In genomic region chr8:46005596-46005995, GRCm38 (mm10) we compare ENCODE assay signal across 10 mouse cellular contexts. TPM values are rescaled to one million over a fixed set of nuclear protein-coding genes. Genes with fewer than 3 reads are reported as not detected.
DNase-seq lines count a peak whose midpoint lies in the region; ATAC-seq and TF ChIP-seq lines count a peak whose summit lies in the region.
"Had no signal": no experiment of that assay in that cellular context is flagged by ENCODE, and none has a peak within 500 bp of the region (broad histone marks: within the 10 kb centered on the region; RNA-seq: fewer than 3 reads in every experiment).

TSS of gene Ankrd37 (minus strand) at chr8:46005707.

- no peak for DNase-seq in forebrain, embryonic 10.5 days (ENCODE audit: extremely low spot score, low spot score)
- DNase-seq in forebrain, postnatal 0 days = no peak
- DNase-seq in A20 (ENCODE audit: low read depth, low spot score) = peak; percentile 30
- no peak for DNase-seq in urinary bladder, postnatal 4 days (ENCODE audit: low spot score in 2 of 2)
- DNase-seq in cerebellum, postnatal 25 days = no peak
- DNase-seq: adrenal gland, postnatal 25 days had no signal

- H3K4me1 ChIP-seq in forebrain, embryonic 10.5 days = peaks cover 3% of the 10 kb centered on the region
- H3K4me1 ChIP-seq in forebrain, postnatal 0 days (ENCODE audit: insufficient read depth) = 0 out of 2 replicates have a peak, but pooled peaks cover 2% of the 10 kb centered on the region
- peaks cover 4% of the 10 kb centered on the region for H3K4me1 ChIP-seq in forebrain, embryonic 15.5 days
- peaks cover 2% of the 10 kb centered on the region for H3K4me1 ChIP-seq in limb, embryonic 15.5 days

- no peak within 1 kb of the TSS for H3K9ac ChIP-seq in forebrain, postnatal 0 days
- no peak within 1 kb of the TSS for H3K9ac ChIP-seq in forebrain, embryonic 15.5 days (replicated peaks)
- H3K9ac ChIP-seq in limb, embryonic 15.5 days = no peak within 1 kb of the TSS
- H3K9ac ChIP-seq: liver, embryonic 12.5 days had no signal

- no peak within 1 kb of the TSS for H3K4me3 ChIP-seq in forebrain, embryonic 10.5 days
- H3K4me3 ChIP-seq in forebrain, postnatal 0 days (ENCODE audit: low read depth, low read length) = no peak within 1 kb of the TSS
- no peak within 1 kb of the TSS for H3K4me3 ChIP-seq in forebrain, embryonic 15.5 days
- H3K4me3 ChIP-seq in limb, embryonic 15.5 days = no peak within 1 kb of the TSS
- H3K4me3 ChIP-seq: liver, embryonic 12.5 days had no signal

- H3K36me3 ChIP-seq in forebrain, embryonic 10.5 days (replicated peaks) = no peaks in the 10 kb centered on the region
- no peaks in the 10 kb centered on the region for H3K36me3 ChIP-seq in forebrain, postnatal 0 days (ENCODE audit: insufficient read depth)
- H3K36me3 ChIP-seq in forebrain, embryonic 15.5 days = no peaks in the 10 kb centered on the region
- no peaks in the 10 kb centered on the region for H3K36me3 ChIP-seq in limb, embryonic 15.5 days
- H3K36me3 ChIP-seq: liver, embryonic 12.5 days had no signal

- TF ChIP-seq CTCF in forebrain, postnatal 0 days (IDR thresholded peaks at IDR 0.05; ENCODE audit: low read depth) = no peak

- WGBS in forebrain, embryonic 10.5 days = 80% methylated on average over 4 of the region's 4 CpGs
- 74% methylated on average over 4 of the region's 4 CpGs for WGBS in forebrain, postnatal 0 days
- 77% methylated on average over 4 of the region's 4 CpGs for WGBS in forebrain, embryonic 15.5 days
- WGBS in limb, embryonic 15.5 days = 63% methylated on average over 4 of the region's 4 CpGs

- ATAC-seq in forebrain, postnatal 0 days = no peak
- ATAC-seq in forebrain, embryonic 15.5 days (replicated peaks) = no peak
- no peak for ATAC-seq in limb, embryonic 15.5 days (ENCODE audit: insufficient number of reproducible peaks, low FRiP score, low TSS enrichment, low read depth)
- ATAC-seq in erythroblast, adult 5-6 weeks (replicated peaks; ENCODE audit: low FRiP score, poor library complexity, severe bottlenecking) = no peak
- ATAC-seq: liver, embryonic 12.5 days had no signal

- no peaks in the 10 kb centered on the region for H3K9me3 ChIP-seq in forebrain, embryonic 10.5 days
- H3K9me3 ChIP-seq in forebrain, postnatal 0 days (ENCODE audit: low read length) = no peaks in the 10 kb centered on the region
- no peaks in the 10 kb centered on the region for H3K9me3 ChIP-seq in forebrain, embryonic 15.5 days
- H3K9me3 ChIP-seq in limb, embryonic 15.5 days = no peaks in the 10 kb centered on the region
- H3K9me3 ChIP-seq: liver, embryonic 12.5 days had no signal

- no peak within 1 kb of the TSS for H3K27ac ChIP-seq in forebrain, embryonic 10.5 days
- no peak within 1 kb of the TSS for H3K27ac ChIP-seq in forebrain, postnatal 0 days (ENCODE audit: low read depth, low read length)
- no peak within 1 kb of the TSS for H3K27ac ChIP-seq in forebrain, embryonic 15.5 days (replicated peaks)
- no peak within 1 kb of the TSS for H3K27ac ChIP-seq in limb, embryonic 15.5 days
- H3K27ac ChIP-seq: liver, embryonic 12.5 days had no signal

- no peaks in the 10 kb centered on the region for H3K27me3 ChIP-seq in forebrain, embryonic 10.5 days (ENCODE audit: poor library complexity, severe bottlenecking)
- no peaks in the 10 kb centered on the region for H3K27me3 ChIP-seq in forebrain, postnatal 0 days (ENCODE audit: insufficient read depth, low read length)
- no peaks in the 10 kb centered on the region for H3K27me3 ChIP-seq in forebrain, embryonic 15.5 days
- no peaks in the 10 kb centered on the region for H3K27me3 ChIP-seq in limb, embryonic 15.5 days
- H3K27me3 ChIP-seq: liver, embryonic 12.5 days had no signal

- H3K4me2 ChIP-seq in forebrain, postnatal 0 days (ENCODE audit: low read depth) = no peak within 1 kb of the TSS
- no peak within 1 kb of the TSS for H3K4me2 ChIP-seq in forebrain, embryonic 15.5 days (replicated peaks)
- H3K4me2 ChIP-seq in limb, embryonic 15.5 days = no peak within 1 kb of the TSS
- H3K4me2 ChIP-seq: liver, embryonic 12.5 days had no signal

RNA-seq across cellular contexts. Expression of gene Ankrd37, which starts in this region (rescaled TPM):
- 15.2 and 17.8 TPM in 2 replicates for polyA plus RNA-seq in forebrain, embryonic 10.5 days (2016; fragmentation: Nextera tagmentation; extraction: Ambion mirVana)
- 8.3 and 10.5 TPM in 2 replicates for total RNA-seq in forebrain, postnatal 0 days (2014; rRNA removed)
- 12.9 and 14.5 TPM in 2 replicates for polyA plus RNA-seq in forebrain, postnatal 0 days (2015; fragmentation: Nextera tagmentation; extraction: Ambion mirVana)
- 24.7 and 29.6 TPM in 2 replicates for polyA plus RNA-seq in forebrain, embryonic 15.5 days (2015; fragmentation: Nextera tagmentation; extraction: Ambion mirVana)
- polyA plus RNA-seq in limb, embryonic 15.5 days (2015; fragmentation: Nextera tagmentation; extraction: Ambion mirVana) = 31.2 TPM in 2 replicates
- total RNA-seq in erythroblast, adult 5-6 weeks (2015; ENCODE audit: low replicate concordance) = 1.5 TPM in 1 of 2 replicates, not detected in the other
- total RNA-seq in erythroblast, adult 5-6 weeks (2017; ENCODE audit: low replicate concordance) = not detected in 2 replicates
- total RNA-seq: adrenal gland, postnatal 25 days had no signal
